Mouse (Mus musculus) megakaryocyte, embryonic 14.5 days (primary cell): ENCODE results near the gene Dph1.

ENCODE experiments used
- FLI1 ChIP-seq: IDR thresholded peaks from 2 replicates; pipeline ENCODE4 v1.6.1; 2012; ENCODE audit warnings: low read length, inconsistent platforms, mixed read lengths
- GATA1 ChIP-seq: IDR thresholded peaks from 3 replicates; pipeline ENCODE4 v1.6.1; 2012; ENCODE audit warnings: mixed read lengths, low read length, inconsistent platforms, borderline replicate concordance

DNA sequence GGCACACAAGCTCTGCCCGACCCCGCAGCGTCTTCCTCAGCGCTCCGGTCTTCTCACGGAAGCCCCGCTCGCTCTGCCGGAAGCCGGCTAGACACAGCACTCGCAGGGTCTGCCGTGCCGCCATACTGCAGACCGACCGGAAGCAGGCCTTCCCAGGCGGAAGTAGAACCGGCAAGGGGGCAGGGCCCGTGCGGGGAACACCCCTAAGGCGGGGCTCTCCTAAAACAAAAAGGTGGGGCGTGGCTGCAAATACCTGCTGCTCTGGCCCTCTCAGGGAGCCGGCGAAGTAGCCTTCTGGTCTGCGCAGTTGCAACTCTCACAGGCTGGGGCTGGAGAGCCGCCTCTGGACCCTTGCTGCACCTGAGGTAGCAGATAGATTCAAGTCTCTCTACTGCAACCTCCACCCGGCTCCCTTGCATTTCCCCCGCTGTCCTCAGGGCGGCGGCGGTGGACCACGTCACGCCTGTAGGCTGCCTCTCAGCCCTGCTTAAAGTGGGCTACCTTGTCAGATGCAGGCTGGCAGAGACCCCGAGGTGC, 12.3 kb downstream of the Dph1 start, which contains the start of gene Ovca2:
- TF ChIP-seq GATA1: no peak
- peak; percentile 87 for TF ChIP-seq FLI1
